Mouse (Mus musculus): Measurements from ENCODE around the gene Tbrg1. TPM values are rescaled to one million over a fixed set of nuclear protein-coding genes. Genes with fewer than 3 reads are reported as not detected.

Gene Tbrg1
- polyA plus RNA-seq, 1 experiment from 2014 or later: 124 TPM

DNA sequence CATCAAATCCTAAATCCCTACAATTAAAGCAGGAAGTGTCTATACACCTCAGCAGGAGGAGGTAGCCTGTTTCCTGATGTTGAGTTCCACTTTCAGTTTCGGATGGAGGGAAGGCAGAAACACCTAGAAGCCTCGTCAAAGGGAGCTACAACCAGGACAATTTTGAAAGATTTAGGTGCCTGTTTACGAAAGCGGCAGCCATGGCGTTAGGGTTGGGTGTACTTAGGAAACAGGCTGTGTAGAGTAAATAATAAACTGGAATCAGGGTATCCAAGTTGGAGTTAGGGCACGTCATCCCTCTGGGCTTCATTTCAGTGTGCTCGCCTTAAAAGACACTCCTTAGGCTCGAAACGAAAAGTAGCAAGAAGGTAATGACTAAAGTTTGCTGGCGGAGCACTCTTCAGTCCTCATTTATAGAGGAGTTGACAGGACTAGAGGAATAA, 652 bp downstream of the Tbrg1 start:
- peak; percentile 42 for DNase-seq (ENCODE audit: low spot score)
- Histone ChIP-seq H3K27ac (peak overlapping the region; percentile 92), H3K4me1 (peaks cover 8% of the 10 kb centered on the region), H3K36me3 (peaks cover 32% of the 10 kb centered on the region), H3K9me3 (replicated peaks) (no peaks in the 10 kb centered on the region), H3K4me3 (peak overlapping the region; percentile 85), H3K27me3 (ENCODE audit: low read depth, poor library complexity, severe bottlenecking) (no peaks in the 10 kb centered on the region)
- 2% methylated on average over 10 of the region's 10 CpGs for WGBS

GRCm38 (mm10) chr9:37655961-37656360, 1.2 kb downstream of the Tbrg1 start:
- Histone ChIP-seq H3K36me3 (peaks cover 37% of the 10 kb centered on the region), H3K4me1 (peaks cover 8% of the 10 kb centered on the region), H3K9me3 (replicated peaks) (no peaks in the 10 kb centered on the region), H3K27me3 (ENCODE audit: low read depth, poor library complexity, severe bottlenecking) (no peaks in the 10 kb centered on the region), H3K4me3 (peak overlapping the region; percentile 85), H3K27ac (peak overlapping the region; percentile 92; the same call in 1 of the 2 replicates)
- DNase-seq (ENCODE audit: low spot score): no peak
- 71% methylated on average over 8 of the region's 8 CpGs for WGBS

- Histone ChIP-seq H3K27me3 (ENCODE audit: low read depth, poor library complexity, severe bottlenecking) (no peaks in the 10 kb centered on the region), H3K27ac (no peak overlapping the region), H3K36me3 (peaks cover 58% of the 10 kb centered on the region), H3K4me1 (peaks cover 8% of the 10 kb centered on the region), H3K9me3 (replicated peaks) (no peaks in the 10 kb centered on the region), H3K4me3 (no peak overlapping the region)
- WGBS: 81% methylated on average over 5 of the region's 5 CpGs
- no peak for DNase-seq (ENCODE audit: low spot score)
These were observed 3.3 kb downstream of the Tbrg1 start for GRCm38 (mm10) chr9:37653836-37654235.

- 93% methylated on average over 5 of the region's 5 CpGs for WGBS
- Histone ChIP-seq H3K27ac (no peak overlapping the region), H3K4me1 (no peaks in the 10 kb centered on the region), H3K4me3 (no peak overlapping the region), H3K36me3 (peaks cover 75% of the 10 kb centered on the region), H3K9me3 (replicated peaks) (no peaks in the 10 kb centered on the region), H3K27me3 (ENCODE audit: low read depth, poor library complexity, severe bottlenecking) (no peaks in the 10 kb centered on the region)
- no peak for DNase-seq (ENCODE audit: low spot score)
These were observed 6.5 kb downstream of the Tbrg1 start for GRCm38 (mm10) chr9:37650639-37651038.

GRCm38 (mm10) chr9:37646246-37646645, 10.9 kb downstream of the Tbrg1 start:
- 89% methylated on average over 3 of the region's 3 CpGs for WGBS
- H3K4me1 ChIP-seq: no peaks in the 10 kb centered on the region
- no peak overlapping the region for H3K27ac ChIP-seq
- no peak for DNase-seq (ENCODE audit: low spot score)
- no peaks in the 10 kb centered on the region for H3K27me3 ChIP-seq (ENCODE audit: low read depth, poor library complexity, severe bottlenecking)
- H3K9me3 ChIP-seq (replicated peaks): no peaks in the 10 kb centered on the region
- H3K4me3 ChIP-seq: no peak overlapping the region
- peaks cover 41% of the 10 kb centered on the region for H3K36me3 ChIP-seq

DNA sequence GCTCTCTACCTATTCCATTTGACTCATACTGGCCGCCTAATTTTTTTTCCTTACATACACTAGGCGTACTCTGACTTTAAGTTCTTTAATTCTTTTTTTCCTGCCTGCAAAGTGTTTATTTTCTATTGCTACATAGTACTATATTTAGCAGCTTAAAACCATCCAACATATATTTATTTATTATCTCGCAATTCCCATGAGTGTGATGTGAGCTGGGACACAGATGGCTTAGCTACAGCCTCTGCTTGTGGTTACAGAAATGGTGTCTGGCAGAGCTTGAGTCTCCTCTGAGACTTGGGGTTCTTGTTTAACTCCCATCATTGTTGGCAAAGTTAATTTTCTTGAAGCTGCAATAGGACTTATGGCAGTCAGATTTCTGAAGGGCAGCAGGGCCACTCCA, 18.4 kb downstream of the Tbrg1 start:
- H3K27me3 ChIP-seq (ENCODE audit: low read depth, poor library complexity, severe bottlenecking): no peaks in the 10 kb centered on the region
- H3K4me3 ChIP-seq: no peak overlapping the region
- H3K27ac ChIP-seq: no peak overlapping the region
- no peak for DNase-seq (ENCODE audit: low spot score)
- no peaks in the 10 kb centered on the region for H3K36me3 ChIP-seq
- no peaks in the 10 kb centered on the region for H3K4me1 ChIP-seq
- H3K9me3 ChIP-seq (replicated peaks): no peaks in the 10 kb centered on the region
- 90% methylated on average over 3 of the region's 3 CpGs for WGBS

DNA sequence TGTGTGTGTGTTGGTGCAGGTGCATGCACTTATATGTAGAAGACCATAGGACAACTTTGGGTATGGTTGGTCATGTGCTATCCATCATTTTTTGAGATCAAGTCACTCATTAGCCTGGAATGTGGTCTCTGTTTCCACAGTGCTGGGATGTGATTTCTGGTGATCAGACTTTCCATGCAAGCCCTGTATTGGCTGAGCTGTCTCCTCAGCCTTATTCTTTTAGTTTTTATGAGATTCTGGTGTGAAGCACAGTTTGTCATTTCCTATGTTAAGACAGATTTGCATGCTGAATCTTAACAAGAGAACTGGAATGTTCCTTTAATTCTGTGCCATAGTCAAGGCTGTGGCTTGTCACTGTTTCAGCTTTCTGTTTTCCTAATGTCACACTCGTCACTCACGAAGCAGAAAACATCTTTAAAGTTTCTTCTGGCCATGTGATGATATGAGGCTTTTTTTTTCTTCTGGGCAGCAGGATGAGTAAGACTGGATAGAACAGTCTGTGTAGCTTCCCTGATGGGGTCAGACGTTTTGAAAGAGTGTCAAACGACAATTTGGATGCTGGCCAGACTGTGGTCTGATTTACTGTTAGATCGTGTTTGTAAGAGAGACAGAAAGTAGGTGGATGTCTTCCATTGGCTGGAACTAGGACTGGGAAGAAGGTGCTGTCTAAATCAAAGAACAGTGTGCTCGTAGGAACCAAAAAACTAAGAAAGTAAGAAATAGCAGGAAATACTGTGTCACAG, 20.1 kb downstream of the Tbrg1 start:
- Histone ChIP-seq H3K27me3 (ENCODE audit: low read depth, poor library complexity, severe bottlenecking) (no peaks in the 10 kb centered on the region; the same call in 1 of the 2 replicates), H3K27ac (no peak overlapping the region), H3K36me3 (no peaks in the 10 kb centered on the region), H3K4me1 (no peaks in the 10 kb centered on the region), H3K9me3 (replicated peaks) (no peaks in the 10 kb centered on the region), H3K4me3 (no peak overlapping the region)
- no peak for DNase-seq (ENCODE audit: low spot score)
- WGBS: 69% methylated on average over 6 of the region's 6 CpGs

DNA sequence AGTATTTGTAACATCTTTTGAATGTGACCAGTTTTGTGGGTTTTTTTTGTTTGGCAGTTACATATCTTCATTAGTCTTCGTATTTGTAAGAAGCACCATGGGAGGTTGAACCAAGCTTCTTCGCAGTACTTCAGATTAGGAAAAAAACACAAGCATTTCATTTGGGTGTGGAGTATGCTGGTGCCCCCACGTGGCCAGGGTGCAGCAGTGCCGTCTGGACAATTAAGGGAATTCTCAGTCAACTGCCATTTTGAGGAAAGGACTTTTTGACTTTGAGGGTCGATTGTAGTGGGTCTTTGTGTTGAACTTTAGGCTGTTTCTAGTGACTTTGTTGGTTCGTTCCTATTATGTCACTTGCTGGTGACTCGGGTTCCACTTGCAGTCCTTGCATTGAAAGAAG, 20.8 kb downstream of the Tbrg1 start:
- Histone ChIP-seq H3K4me3 (no peak overlapping the region), H3K4me1 (no peaks in the 10 kb centered on the region), H3K27me3 (ENCODE audit: low read depth, poor library complexity, severe bottlenecking) (peaks cover 2% of the 10 kb centered on the region; the same call in 1 of the 2 replicates), H3K9me3 (replicated peaks) (no peaks in the 10 kb centered on the region), H3K36me3 (no peaks in the 10 kb centered on the region), H3K27ac (no peak overlapping the region)
- 22% methylated on average over 7 of the region's 7 CpGs for WGBS
- DNase-seq (ENCODE audit: low spot score): peak; percentile 61

DNA sequence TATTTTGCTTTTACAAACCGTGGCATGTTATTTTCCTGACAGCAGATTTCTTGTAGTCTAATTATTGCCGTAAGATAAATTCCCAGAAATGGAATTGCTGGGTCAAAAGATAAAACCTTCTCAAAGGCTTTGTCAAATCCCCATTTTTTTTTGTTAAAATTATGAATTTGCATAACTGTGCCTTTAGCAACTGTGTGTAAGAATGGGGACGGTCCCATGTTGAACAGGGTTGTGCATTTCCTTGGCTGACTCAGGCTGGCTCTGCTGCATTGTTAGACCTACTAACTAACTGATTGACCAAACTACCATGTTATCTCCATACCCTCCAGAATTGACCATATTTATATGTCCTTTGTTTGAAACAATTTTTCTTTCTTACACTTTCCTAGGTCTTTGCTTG, 22.8 kb downstream of the Tbrg1 start:
- WGBS: 94% methylated on average over 3 of the region's 3 CpGs
- no peaks in the 10 kb centered on the region for H3K9me3 ChIP-seq (replicated peaks)
- H3K27me3 ChIP-seq (ENCODE audit: low read depth, poor library complexity, severe bottlenecking): peaks cover 3% of the 10 kb centered on the region; the same call in 1 of the 2 replicates
- no peaks in the 10 kb centered on the region for H3K4me1 ChIP-seq
- no peak overlapping the region for H3K4me3 ChIP-seq
- DNase-seq (ENCODE audit: low spot score): no peak
- no peaks in the 10 kb centered on the region for H3K36me3 ChIP-seq
- H3K27ac ChIP-seq: no peak overlapping the region

DNA sequence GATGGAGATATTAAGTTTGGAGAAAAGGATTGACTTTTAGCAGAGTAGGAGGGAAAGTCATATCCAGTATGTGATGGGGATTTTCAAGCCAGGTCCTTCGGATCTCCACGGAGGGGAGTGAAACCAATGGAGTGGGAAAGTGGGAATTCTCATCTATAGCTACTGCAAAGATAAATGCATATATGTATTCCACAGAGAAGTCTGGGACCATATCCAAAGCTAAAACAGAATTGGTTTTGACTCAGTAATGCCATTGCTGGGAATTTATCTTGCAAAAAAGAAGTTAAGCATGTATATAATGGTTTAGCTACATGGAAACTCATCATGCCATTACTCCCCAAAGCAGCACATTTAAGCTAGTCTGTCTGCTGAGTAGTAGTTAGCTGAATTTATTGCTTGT, 24.8 kb downstream of the Tbrg1 start:
- no peaks in the 10 kb centered on the region for H3K4me1 ChIP-seq
- no peaks in the 10 kb centered on the region for H3K36me3 ChIP-seq
- no peak for DNase-seq (ENCODE audit: low spot score)
- H3K4me3 ChIP-seq: no peak overlapping the region
- H3K27ac ChIP-seq: no peak overlapping the region
- peaks cover 3% of the 10 kb centered on the region; the same call in 1 of the 2 replicates for H3K27me3 ChIP-seq (ENCODE audit: low read depth, poor library complexity, severe bottlenecking)
- 88% methylated on average over 2 of the region's 2 CpGs for WGBS
- no peaks in the 10 kb centered on the region for H3K9me3 ChIP-seq (replicated peaks)

- H3K27me3 ChIP-seq (ENCODE audit: low read depth, poor library complexity, severe bottlenecking): peaks cover 3% of the 10 kb centered on the region; the same call in 1 of the 2 replicates
- no peaks in the 10 kb centered on the region for H3K36me3 ChIP-seq
- H3K4me1 ChIP-seq: 0 out of 2 replicates have a peak, but pooled peaks cover 4% of the 10 kb centered on the region
- 89% methylated on average over 2 of the region's 2 CpGs for WGBS
- no peak overlapping the region for H3K4me3 ChIP-seq
- no peaks in the 10 kb centered on the region for H3K9me3 ChIP-seq (replicated peaks)
- DNase-seq (ENCODE audit: low spot score): no peak
- H3K27ac ChIP-seq: no peak overlapping the region
These were observed 27.2 kb downstream of the Tbrg1 start for GRCm38 (mm10) chr9:37629941-37630340.

GRCm38 (mm10) chr9:37628581-37628980, 28.5 kb downstream of the Tbrg1 start:
- DNase-seq (ENCODE audit: low spot score): no peak
- Histone ChIP-seq H3K9me3 (replicated peaks) (no peaks in the 10 kb centered on the region), H3K4me1 (0 out of 2 replicates have a peak, but pooled peaks cover 4% of the 10 kb centered on the region), H3K4me3 (no peak overlapping the region), H3K36me3 (no peaks in the 10 kb centered on the region), H3K27ac (no peak overlapping the region), H3K27me3 (ENCODE audit: low read depth, poor library complexity, severe bottlenecking) (peaks cover 6% of the 10 kb centered on the region; the same call in 1 of the 2 replicates)
- 73% methylated on average over 4 of the region's 4 CpGs for WGBS

- no peaks in the 10 kb centered on the region for H3K9me3 ChIP-seq (replicated peaks)
- H3K4me1 ChIP-seq: 0 out of 2 replicates have a peak, but pooled peaks cover 4% of the 10 kb centered on the region
- no peaks in the 10 kb centered on the region for H3K36me3 ChIP-seq
- no peak overlapping the region for H3K4me3 ChIP-seq
- H3K27ac ChIP-seq: no peak overlapping the region
- no peak for DNase-seq (ENCODE audit: low spot score)
- 100% methylated on average over 1 of the region's 1 CpGs for WGBS
- peaks cover 6% of the 10 kb centered on the region; the same call in 1 of the 2 replicates for H3K27me3 ChIP-seq (ENCODE audit: low read depth, poor library complexity, severe bottlenecking)
These were observed 29.8 kb downstream of the Tbrg1 start for GRCm38 (mm10) chr9:37627263-37627662.
